Mouse (Mus musculus) embryonic facial prominence, embryonic 10.5 days (tissue): ENCODE results near the gene Tjap1. TPM values are rescaled to one million over a fixed set of nuclear protein-coding genes. Genes with fewer than 3 reads are reported as not detected.

Experiments used
- DNase-seq: peaks from one replicate; pipeline ENCODE4 v3.0.0-alpha.2; 2017; ENCODE audit warnings: low spot score
- H3K27ac ChIP-seq: fragments of 300-500 bp; sonication (generic); replicated peaks from 2 replicates; pipeline ENCODE4 v1.5.1; 2016; ENCODE audit warnings: mild to moderate bottlenecking
- H3K27me3 ChIP-seq: fragments of 300-500 bp; sonication (generic); replicated peaks from 2 replicates; pipeline ENCODE4 v1.6.1; 2016; ENCODE audit warnings: low read depth, mild to moderate bottlenecking; ENCODE audit not compliant: poor library complexity, severe bottlenecking
- H3K36me3 ChIP-seq: fragments of 300-500 bp; sonication (generic); replicated peaks from 2 replicates; pipeline ENCODE4 v1.6.1; 2016; ENCODE audit warnings: mild to moderate bottlenecking, moderate library complexity
- H3K4me1 ChIP-seq: fragments of 300-500 bp; sonication (generic); 2 replicates; pipeline ENCODE4 v1.6.1; 2016
- H3K4me3 ChIP-seq: fragments of 300-500 bp; sonication (generic); 2 replicates; pipeline ENCODE4 v1.5.1; 2016; ENCODE audit warnings: mild to moderate bottlenecking, moderate library complexity
- H3K9me3 ChIP-seq: fragments of 300-500 bp; sonication (generic); 2 replicates; pipeline ENCODE4 v1.6.1; 2016; ENCODE audit warnings: mild to moderate bottlenecking
- WGBS: fragments of 180-500 bp; shearing (Covaris S2); methylation state at CpG from one replicate; pipeline ENCODE4 v1.1.7; 2016; 5-methylcytosine and 5-hydroxymethylcytosine counted together
- polyA plus RNA-seq: library from polyadenylated mRNA; unstranded; fragments of >200 nt; fragmentation: Nextera tagmentation; extraction: Ambion mirVana; gene quantifications from 2 replicates; pipeline ENCODE4 v1.2.1, GENCODE M21; 2016

Tjap1 gene
- polyA plus RNA-seq, 1 experiment from 2014 or later: 62.6 TPM

GRCm38 (mm10) chr17:46262201-46262694 is 20.6 kb downstream of the Tjap1 start:
- DNase-seq: no peak
- Histone ChIP-seq H3K27ac (no peak overlapping the region), H3K9me3 (no peaks in the 10 kb centered on the region), H3K36me3 (peaks cover 99% of the 10 kb centered on the region), H3K4me3 (no peak overlapping the region), H3K27me3 (no peaks in the 10 kb centered on the region), H3K4me1 (peaks cover 17% of the 10 kb centered on the region)
- WGBS: 84% methylated on average over 5 of the region's 5 CpGs

GRCm38 (mm10) chr17:46259675-46260074 is 23.2 kb downstream of the Tjap1 start:
- 89% methylated on average over 17 of the region's 17 CpGs for WGBS
- H3K4me1 ChIP-seq: peaks cover 9% of the 10 kb centered on the region

GRCm38 (mm10) chr17:46258279-46259053 is 24.4 kb downstream of the Tjap1 start:
- 88% methylated on average over 30 of the region's 30 CpGs for WGBS
- Histone ChIP-seq H3K4me1 (peaks cover 21% of the 10 kb centered on the region), H3K36me3 (peaks cover 74% of the 10 kb centered on the region)

More at GRCm38 (mm10) chr17:46259675-46260074, 23.2 kb downstream of the Tjap1 start:
- no peak for DNase-seq
- no peak overlapping the region for H3K4me3 ChIP-seq
- H3K27me3 ChIP-seq: peaks cover 25% of the 10 kb centered on the region
- H3K9me3 ChIP-seq: no peaks in the 10 kb centered on the region
- no peak overlapping the region for H3K27ac ChIP-seq
- peaks cover 86% of the 10 kb centered on the region for H3K36me3 ChIP-seq

GRCm38 (mm10) chr17:46255147-46255546 is 27.7 kb downstream of the Tjap1 start:
- peaks cover 35% of the 10 kb centered on the region for H3K27me3 ChIP-seq
- H3K9me3 ChIP-seq: no peaks in the 10 kb centered on the region
- DNase-seq: no peak
- H3K27ac ChIP-seq: no peak overlapping the region
- WGBS: 31% methylated on average over 6 of the region's 6 CpGs
- H3K4me3 ChIP-seq: peak overlapping the region; percentile 80; the same call in 1 of the 2 replicates
- peaks cover 29% of the 10 kb centered on the region for H3K4me1 ChIP-seq
- peaks cover 66% of the 10 kb centered on the region for H3K36me3 ChIP-seq

More at GRCm38 (mm10) chr17:46258279-46259053, 24.4 kb downstream of the Tjap1 start:
- Histone ChIP-seq H3K27ac (no peak overlapping the region), H3K4me3 (no peak overlapping the region), H3K27me3 (peaks cover 35% of the 10 kb centered on the region), H3K9me3 (no peaks in the 10 kb centered on the region)
- no peak for DNase-seq

GRCm38 (mm10) chr17:46254106-46254505 is 28.7 kb downstream of the Tjap1 start:
- H3K27ac ChIP-seq: peak overlapping the region; percentile 78
- H3K4me1 ChIP-seq: peaks cover 33% of the 10 kb centered on the region
- under 1% methylated on average over 54 of the region's 54 CpGs for WGBS
- DNase-seq: no peak
- H3K9me3 ChIP-seq: no peaks in the 10 kb centered on the region
- H3K4me3 ChIP-seq: peak overlapping the region; percentile 80
- H3K36me3 ChIP-seq: peaks cover 66% of the 10 kb centered on the region
- peaks cover 35% of the 10 kb centered on the region for H3K27me3 ChIP-seq

- Histone ChIP-seq H3K4me3 (peak within 1 kb of the TSS; percentile 80), H3K36me3 (peaks cover 63% of the 10 kb centered on the region), H3K9me3 (no peaks in the 10 kb centered on the region), H3K4me1 (peaks cover 38% of the 10 kb centered on the region), H3K27ac (peak within 1 kb of the TSS; percentile 78), H3K27me3 (peaks cover 35% of the 10 kb centered on the region)
- peak; percentile 94 for DNase-seq
- WGBS: 2% methylated on average over 48 of the region's 48 CpGs
Measured at GRCm38 (mm10) chr17:46253452-46254084, 29.3 kb downstream of the Tjap1 start, which contains the start of gene Lrrc73. Lrrc73 (plus strand) TSS chr17:46253531.

- Histone ChIP-seq H3K27ac (no peak overlapping the region), H3K4me3 (peak overlapping the region; percentile 80), H3K36me3 (peaks cover 55% of the 10 kb centered on the region), H3K4me1 (peaks cover 43% of the 10 kb centered on the region), H3K9me3 (no peaks in the 10 kb centered on the region), H3K27me3 (peaks cover 35% of the 10 kb centered on the region)
- DNase-seq: peak; percentile 55
- 59% methylated on average over 14 of the region's 14 CpGs for WGBS
Measured at GRCm38 (mm10) chr17:46252571-46253451, 30.0 kb downstream of the Tjap1 start.

- 84% methylated on average over 7 of the region's 7 CpGs for WGBS
- H3K27ac ChIP-seq: no peak overlapping the region
- no peak for DNase-seq
- H3K27me3 ChIP-seq: peaks cover 25% of the 10 kb centered on the region
- no peaks in the 10 kb centered on the region for H3K9me3 ChIP-seq
- peaks cover 54% of the 10 kb centered on the region for H3K4me1 ChIP-seq
- H3K36me3 ChIP-seq: peaks cover 45% of the 10 kb centered on the region
- H3K4me3 ChIP-seq: no peak overlapping the region
Measured at GRCm38 (mm10) chr17:46251174-46251573, 31.7 kb downstream of the Tjap1 start.

- under 1% methylated on average over 37 of the region's 37 CpGs for WGBS
- Histone ChIP-seq H3K27me3 (no peaks in the 10 kb centered on the region), H3K27ac (peak overlapping the region; percentile 93), H3K9me3 (no peaks in the 10 kb centered on the region), H3K4me3 (peak overlapping the region; percentile 89), H3K36me3 (peaks cover 75% of the 10 kb centered on the region), H3K4me1 (peaks cover 30% of the 10 kb centered on the region)
- no peak for DNase-seq
Measured at GRCm38 (mm10) chr17:46248189-46248522, 34.7 kb downstream of the Tjap1 start.

GRCm38 (mm10) chr17:46247512-46248188 is 35.2 kb downstream of the Tjap1 start, which contains the start of the genes Polr1c and Yipf3:
Polr1c (minus strand) TSS chr17:46248054.
Yipf3 (plus strand) TSS chr17:46248080.
- WGBS: under 1% methylated on average over 53 of the region's 53 CpGs

GRCm38 (mm10) chr17:46244579-46244978 is 38.2 kb downstream of the Tjap1 start:
- no peak overlapping the region for H3K27ac ChIP-seq
- DNase-seq: no peak
- no peaks in the 10 kb centered on the region for H3K27me3 ChIP-seq
- H3K4me3 ChIP-seq: no peak overlapping the region
- 86% methylated on average over 10 of the region's 10 CpGs for WGBS
- no peaks in the 10 kb centered on the region for H3K9me3 ChIP-seq
- H3K4me1 ChIP-seq: peaks cover 26% of the 10 kb centered on the region
- H3K36me3 ChIP-seq: peaks cover 79% of the 10 kb centered on the region

More at GRCm38 (mm10) chr17:46247512-46248188, 35.2 kb downstream of the Tjap1 start, which contains the start of the genes Polr1c and Yipf3:
- Histone ChIP-seq H3K9me3 (no peaks in the 10 kb centered on the region), H3K4me1 (peaks cover 26% of the 10 kb centered on the region), H3K27ac (peak within 1 kb of the TSS; percentile 93), H3K4me3 (peak within 1 kb of the TSS; percentile 89), H3K27me3 (no peaks in the 10 kb centered on the region), H3K36me3 (peaks cover 79% of the 10 kb centered on the region)
- peak; percentile 95 for DNase-seq
